Mouse (Mus musculus): ENCODE measurements around the gene Epb41l4b. TPM values are rescaled to one million over a fixed set of nuclear protein-coding genes. Genes with fewer than 3 reads are reported as not detected.

The Epb41l4b gene
- total and polyA plus RNA-seq, 3 experiments: 0.11 TPM; not detected in 2

- peaks cover 79% of the 10 kb centered on the region for H3K9me3 ChIP-seq (replicated peaks)
- DNase-seq (ENCODE audit: low spot score): no peak
- H3K36me3 ChIP-seq (replicated peaks): no peaks in the 10 kb centered on the region
- no peak for ATAC-seq (ENCODE audit: extremely low read depth, insufficient number of reproducible peaks, low FRiP score, poor library complexity, severe bottlenecking)
- no peaks in the 10 kb centered on the region; the same call in 1 of the 2 replicates for H3K27me3 ChIP-seq (ENCODE audit: insufficient read depth, low read length)
- H3K4me3 ChIP-seq (ENCODE audit: low read depth, low read length): no peak overlapping the region
- TF ChIP-seq POLR2AphosphoS5 (IDR thresholded peaks at IDR 0.05; ENCODE audit: insufficient replicate concordance, low read depth, low read length): no peak
- TF ChIP-seq GATA1 (IDR thresholded peaks at IDR 0.05; ENCODE audit: borderline replicate concordance, low read length): no peak
- TF ChIP-seq TAL1 (conservative IDR thresholded peaks at IDR 0.05; ENCODE audit: low read depth, low read length): no peak
- TF ChIP-seq GATA2 (IDR thresholded peaks at IDR 0.05; ENCODE audit: borderline replicate concordance, low read depth, low read length): no peak
- no peak for TF ChIP-seq CTCF (IDR thresholded peaks at IDR 0.05; ENCODE audit: low read depth, low read length)
- H3K4me1 ChIP-seq (ENCODE audit: insufficient read depth, low read depth, low read length): no peaks in the 10 kb centered on the region
These were observed 2.1 kb downstream of the Epb41l4b start for GRCm38 (mm10) chr4:57140992-57141717.

- no peaks in the 10 kb centered on the region for H3K4me1 ChIP-seq (ENCODE audit: insufficient read depth, low read depth, low read length)
- no peak for TF ChIP-seq CTCF (IDR thresholded peaks at IDR 0.05; ENCODE audit: low read depth, low read length)
- TF ChIP-seq TAL1 (conservative IDR thresholded peaks at IDR 0.05; ENCODE audit: low read depth, low read length): no peak
- TF ChIP-seq GATA2 (IDR thresholded peaks at IDR 0.05; ENCODE audit: borderline replicate concordance, low read depth, low read length): no peak
- no peak for TF ChIP-seq GATA1 (IDR thresholded peaks at IDR 0.05; ENCODE audit: borderline replicate concordance, low read length)
- no peak for TF ChIP-seq POLR2AphosphoS5 (IDR thresholded peaks at IDR 0.05; ENCODE audit: insufficient replicate concordance, low read depth, low read length)
- no peak overlapping the region for H3K4me3 ChIP-seq (ENCODE audit: low read depth, low read length)
- H3K36me3 ChIP-seq (replicated peaks): no peaks in the 10 kb centered on the region
- ATAC-seq (ENCODE audit: extremely low read depth, insufficient number of reproducible peaks, low FRiP score, poor library complexity, severe bottlenecking) (no peak), DNase-seq (ENCODE audit: low spot score) (no peak)
- H3K27me3 ChIP-seq (ENCODE audit: insufficient read depth, low read length): no peaks in the 10 kb centered on the region; the same call in 1 of the 2 replicates
- H3K9me3 ChIP-seq (replicated peaks): peaks cover 83% of the 10 kb centered on the region
These were observed 2.9 kb downstream of the Epb41l4b start for GRCm38 (mm10) chr4:57140200-57140799.

- H3K4me3 ChIP-seq (ENCODE audit: low read depth, low read length): peak overlapping the region; percentile 20; the same call in 1 of the 2 replicates
- no peaks in the 10 kb centered on the region for H3K4me1 ChIP-seq (ENCODE audit: insufficient read depth, low read depth, low read length)
- no peaks in the 10 kb centered on the region; the same call in 1 of the 2 replicates for H3K27me3 ChIP-seq (ENCODE audit: insufficient read depth, low read length)
- TF ChIP-seq CTCF (IDR thresholded peaks at IDR 0.05; ENCODE audit: low read depth, low read length) (no peak), POLR2AphosphoS5 (IDR thresholded peaks at IDR 0.05; ENCODE audit: insufficient replicate concordance, low read depth, low read length) (no peak), TAL1 (conservative IDR thresholded peaks at IDR 0.05; ENCODE audit: low read depth, low read length) (no peak), GATA2 (IDR thresholded peaks at IDR 0.05; ENCODE audit: borderline replicate concordance, low read depth, low read length) (no peak), GATA1 (IDR thresholded peaks at IDR 0.05; ENCODE audit: borderline replicate concordance, low read length) (no peak)
- peaks cover 84% of the 10 kb centered on the region for H3K9me3 ChIP-seq (replicated peaks)
- ATAC-seq (ENCODE audit: extremely low read depth, insufficient number of reproducible peaks, low FRiP score, poor library complexity, severe bottlenecking) (no peak), DNase-seq (ENCODE audit: low spot score) (no peak)
- no peaks in the 10 kb centered on the region for H3K36me3 ChIP-seq (replicated peaks)
These were observed 3.8 kb downstream of the Epb41l4b start for GRCm38 (mm10) chr4:57139433-57139832.

DNA sequence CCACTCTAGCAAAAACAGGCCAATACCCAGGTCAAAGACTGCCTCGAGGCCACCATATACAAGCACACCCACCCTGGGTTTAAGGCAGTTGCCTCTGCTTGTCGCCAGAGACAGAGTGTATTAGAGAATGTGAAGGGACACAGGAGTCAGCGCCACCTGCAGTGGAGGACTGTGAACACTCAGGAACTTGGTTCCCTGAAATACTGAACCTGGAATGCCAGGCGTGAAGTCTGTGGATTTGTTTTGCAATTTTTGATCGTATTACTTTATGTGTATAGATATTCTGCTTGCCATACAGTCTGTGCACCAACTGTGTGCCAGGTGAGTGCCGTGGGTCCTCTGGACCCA, 5.2 kb downstream of the Epb41l4b start:
- no peak overlapping the region for H3K4me3 ChIP-seq (ENCODE audit: low read depth, low read length)
- no peaks in the 10 kb centered on the region; the same call in 1 of the 2 replicates for H3K27me3 ChIP-seq (ENCODE audit: insufficient read depth, low read length)
- DNase-seq (ENCODE audit: low spot score) (no peak), ATAC-seq (ENCODE audit: extremely low read depth, insufficient number of reproducible peaks, low FRiP score, poor library complexity, severe bottlenecking) (no peak)
- H3K9me3 ChIP-seq (replicated peaks): peaks cover 83% of the 10 kb centered on the region
- TF ChIP-seq GATA2 (IDR thresholded peaks at IDR 0.05; ENCODE audit: borderline replicate concordance, low read depth, low read length): no peak
- no peak for TF ChIP-seq CTCF (IDR thresholded peaks at IDR 0.05; ENCODE audit: low read depth, low read length)
- TF ChIP-seq POLR2AphosphoS5 (IDR thresholded peaks at IDR 0.05; ENCODE audit: insufficient replicate concordance, low read depth, low read length): no peak
- TF ChIP-seq GATA1 (IDR thresholded peaks at IDR 0.05; ENCODE audit: borderline replicate concordance, low read length): no peak
- no peak for TF ChIP-seq TAL1 (conservative IDR thresholded peaks at IDR 0.05; ENCODE audit: low read depth, low read length)
- no peaks in the 10 kb centered on the region for H3K4me1 ChIP-seq (ENCODE audit: insufficient read depth, low read depth, low read length)
- no peaks in the 10 kb centered on the region for H3K36me3 ChIP-seq (replicated peaks)

GRCm38 (mm10) chr4:57137371-57138092, 5.7 kb downstream of the Epb41l4b start:
- peaks cover 86% of the 10 kb centered on the region for H3K9me3 ChIP-seq (replicated peaks)
- no peaks in the 10 kb centered on the region for H3K36me3 ChIP-seq (replicated peaks)
- TF ChIP-seq TAL1 (conservative IDR thresholded peaks at IDR 0.05; ENCODE audit: low read depth, low read length): no peak
- TF ChIP-seq GATA1 (IDR thresholded peaks at IDR 0.05; ENCODE audit: borderline replicate concordance, low read length): no peak
- TF ChIP-seq GATA2 (IDR thresholded peaks at IDR 0.05; ENCODE audit: borderline replicate concordance, low read depth, low read length): no peak
- TF ChIP-seq CTCF (IDR thresholded peaks at IDR 0.05; ENCODE audit: low read depth, low read length): no peak
- TF ChIP-seq POLR2AphosphoS5 (IDR thresholded peaks at IDR 0.05; ENCODE audit: insufficient replicate concordance, low read depth, low read length): no peak
- no peak overlapping the region for H3K4me3 ChIP-seq (ENCODE audit: low read depth, low read length)
- DNase-seq (ENCODE audit: low spot score): no peak
- no peaks in the 10 kb centered on the region; the same call in 1 of the 2 replicates for H3K27me3 ChIP-seq (ENCODE audit: insufficient read depth, low read length)
- no peak for ATAC-seq (ENCODE audit: extremely low read depth, insufficient number of reproducible peaks, low FRiP score, poor library complexity, severe bottlenecking)
- H3K4me1 ChIP-seq (ENCODE audit: insufficient read depth, low read depth, low read length): no peaks in the 10 kb centered on the region

- no peaks in the 10 kb centered on the region for H3K4me1 ChIP-seq (ENCODE audit: insufficient read depth, low read depth, low read length)
- H3K27me3 ChIP-seq (ENCODE audit: insufficient read depth, low read length): no peaks in the 10 kb centered on the region; the same call in 1 of the 2 replicates
- TF ChIP-seq TAL1 (conservative IDR thresholded peaks at IDR 0.05; ENCODE audit: low read depth, low read length) (no peak), GATA2 (IDR thresholded peaks at IDR 0.05; ENCODE audit: borderline replicate concordance, low read depth, low read length) (no peak), CTCF (IDR thresholded peaks at IDR 0.05; ENCODE audit: low read depth, low read length) (no peak), POLR2AphosphoS5 (IDR thresholded peaks at IDR 0.05; ENCODE audit: insufficient replicate concordance, low read depth, low read length) (no peak), GATA1 (IDR thresholded peaks at IDR 0.05; ENCODE audit: borderline replicate concordance, low read length) (no peak)
- H3K9me3 ChIP-seq (replicated peaks): peaks cover 86% of the 10 kb centered on the region
- no peaks in the 10 kb centered on the region for H3K36me3 ChIP-seq (replicated peaks)
- ATAC-seq (ENCODE audit: extremely low read depth, insufficient number of reproducible peaks, low FRiP score, poor library complexity, severe bottlenecking) (no peak), DNase-seq (ENCODE audit: low spot score) (no peak)
- H3K4me3 ChIP-seq (ENCODE audit: low read depth, low read length): no peak overlapping the region
These were observed 7.8 kb downstream of the Epb41l4b start for GRCm38 (mm10) chr4:57135431-57135830.

All from G1E (cell line).